Comparison of ENCODE assay signal across 23 mouse cellular contexts in the genomic region with DNA sequence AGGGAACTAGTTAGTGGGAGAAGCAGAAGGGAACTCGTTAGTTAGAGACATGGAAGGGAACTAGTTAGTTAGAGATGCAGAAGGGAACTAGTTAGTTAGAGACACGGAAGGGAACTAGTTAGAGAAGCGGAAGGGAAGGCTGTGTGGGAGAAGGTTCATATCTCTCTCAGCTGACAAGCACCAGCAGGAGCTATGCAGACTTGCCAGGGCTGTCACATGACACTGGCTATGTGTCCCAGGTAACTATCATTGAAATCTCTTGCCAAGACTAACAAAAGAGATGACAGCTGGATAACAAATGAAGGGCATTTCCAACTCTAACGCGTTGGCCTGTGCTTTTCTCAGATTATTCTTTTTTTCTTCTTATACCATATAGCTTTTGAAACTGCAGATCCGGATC. TPM values are rescaled to one million over a fixed set of nuclear protein-coding genes. Genes with fewer than 3 reads are reported as not detected.
DNase-seq lines count a peak whose midpoint lies in the region; ATAC-seq and TF ChIP-seq lines count a peak whose summit lies in the region.
"Had no signal": no experiment of that assay in that cellular context is flagged by ENCODE, and none has a peak within 500 bp of the region (broad histone marks: within the 10 kb centered on the region; RNA-seq: fewer than 3 reads in every experiment).

No protein-coding gene starts in this region.

- no peak overlapping the region for H3K4me3 ChIP-seq in midbrain, embryonic 11.5 days (ENCODE audit: low read depth, low read length)
- H3K4me3 ChIP-seq in midbrain, embryonic 14.5 days (replicated peaks; ENCODE audit: low read depth, low read length) = no peak overlapping the region
- H3K4me3 ChIP-seq in intestine, postnatal 0 days (ENCODE audit: low read depth, low read length) = no peak overlapping the region
- H3K4me3 ChIP-seq in forebrain, embryonic 16.5 days (replicated peaks; ENCODE audit: low read length) = no peak overlapping the region
- H3K4me3 ChIP-seq: embryonic facial prominence, embryonic 13.5 days; forebrain, embryonic 13.5 days; gastrocnemius, adult 2 months; liver, embryonic 12.5 days; megakaryocyte, embryonic 14.5 days; midbrain, embryonic 15.5 days; neural tube, embryonic 12.5 days had no signal

- H3K27ac ChIP-seq in midbrain, embryonic 11.5 days (ENCODE audit: low read depth, low read length) = no peak overlapping the region
- H3K27ac ChIP-seq in midbrain, embryonic 14.5 days (replicated peaks; ENCODE audit: low read depth, low read length) = no peak overlapping the region
- no peak overlapping the region for H3K27ac ChIP-seq in intestine, postnatal 0 days (ENCODE audit: low read depth, low read length)
- no peak overlapping the region for H3K27ac ChIP-seq in forebrain, embryonic 16.5 days (ENCODE audit: low read length)
- H3K27ac ChIP-seq: embryonic facial prominence, embryonic 13.5 days; forebrain, embryonic 13.5 days; gastrocnemius, adult 2 months; liver, embryonic 12.5 days; midbrain, embryonic 15.5 days; neural tube, embryonic 12.5 days; stomach, postnatal 0 days had no signal

- no peak overlapping the region for H3K9ac ChIP-seq in midbrain, embryonic 11.5 days (ENCODE audit: low read length)
- no peak overlapping the region for H3K9ac ChIP-seq in midbrain, embryonic 14.5 days (replicated peaks; ENCODE audit: low read length)
- H3K9ac ChIP-seq in intestine, postnatal 0 days (ENCODE audit: low read depth, low read length) = no peak overlapping the region
- no peak overlapping the region for H3K9ac ChIP-seq in forebrain, embryonic 16.5 days (replicated peaks; ENCODE audit: low read depth, low read length)
- H3K9ac ChIP-seq: embryonic facial prominence, embryonic 13.5 days; forebrain, embryonic 13.5 days; liver, embryonic 12.5 days; lung, embryonic 14.5 days; midbrain, embryonic 15.5 days; neural tube, embryonic 12.5 days had no signal

- no peaks in the 10 kb centered on the region for H3K36me3 ChIP-seq in midbrain, embryonic 11.5 days (ENCODE audit: control insufficient read depth, insufficient read depth, low read length)
- no peaks in the 10 kb centered on the region for H3K36me3 ChIP-seq in midbrain, embryonic 14.5 days (ENCODE audit: control insufficient read depth, insufficient read depth, low read length)
- no peaks in the 10 kb centered on the region for H3K36me3 ChIP-seq in intestine, postnatal 0 days (ENCODE audit: control insufficient read depth, insufficient read depth)
- no peaks in the 10 kb centered on the region for H3K36me3 ChIP-seq in forebrain, embryonic 16.5 days (ENCODE audit: control insufficient read depth, insufficient read depth)
- H3K36me3 ChIP-seq: embryonic facial prominence, embryonic 13.5 days; liver, embryonic 12.5 days; midbrain, embryonic 15.5 days; neural tube, embryonic 12.5 days had no signal

- ATAC-seq in midbrain, embryonic 11.5 days (ENCODE audit: low FRiP score) = no peak
- no peak for ATAC-seq in midbrain, embryonic 14.5 days (ENCODE audit: low FRiP score, low TSS enrichment)
- ATAC-seq in intestine, postnatal 0 days = no peak
- no peak for ATAC-seq in forebrain, embryonic 16.5 days
- ATAC-seq: CD4-positive, CD25-positive, alpha-beta regulatory T cell, adult 4 months; forebrain, embryonic 13.5 days; liver, embryonic 12.5 days; midbrain, embryonic 15.5 days had no signal

- H3K4me2 ChIP-seq in midbrain, embryonic 11.5 days = no peak overlapping the region
- H3K4me2 ChIP-seq in midbrain, embryonic 14.5 days (ENCODE audit: low read length) = no peak overlapping the region
- H3K4me2 ChIP-seq in intestine, postnatal 0 days (replicated peaks; ENCODE audit: low read depth) = no peak overlapping the region
- no peak overlapping the region for H3K4me2 ChIP-seq in forebrain, embryonic 16.5 days (ENCODE audit: low read length)
- H3K4me2 ChIP-seq: embryonic facial prominence, embryonic 13.5 days; forebrain, embryonic 13.5 days; heart, embryonic 11.5 days; liver, embryonic 12.5 days; lung, embryonic 14.5 days; midbrain, embryonic 15.5 days; neural tube, embryonic 12.5 days had no signal

- H3K4me1 ChIP-seq in midbrain, embryonic 11.5 days (ENCODE audit: control insufficient read depth, insufficient read depth, low read length) = no peaks in the 10 kb centered on the region
- H3K4me1 ChIP-seq in midbrain, embryonic 14.5 days (ENCODE audit: control insufficient read depth, insufficient read depth, low read length) = no peaks in the 10 kb centered on the region
- no peaks in the 10 kb centered on the region for H3K4me1 ChIP-seq in intestine, postnatal 0 days (replicated peaks; ENCODE audit: control insufficient read depth, insufficient read depth, low read length)
- no peaks in the 10 kb centered on the region for H3K4me1 ChIP-seq in forebrain, embryonic 16.5 days (replicated peaks; ENCODE audit: control insufficient read depth, insufficient read depth, low read length)
- H3K4me1 ChIP-seq: embryonic facial prominence, embryonic 13.5 days; forebrain, embryonic 13.5 days; midbrain, embryonic 15.5 days; neural tube, embryonic 12.5 days had no signal

- H3K27me3 ChIP-seq in midbrain, embryonic 11.5 days (ENCODE audit: control insufficient read depth, insufficient read depth, low read length) = no peaks in the 10 kb centered on the region
- no peaks in the 10 kb centered on the region for H3K27me3 ChIP-seq in midbrain, embryonic 14.5 days (ENCODE audit: control insufficient read depth, insufficient read depth, low read length)
- H3K27me3 ChIP-seq in intestine, postnatal 0 days (replicated peaks; ENCODE audit: control insufficient read depth, insufficient read depth, low read length) = no peaks in the 10 kb centered on the region
- H3K27me3 ChIP-seq in forebrain, embryonic 16.5 days (replicated peaks; ENCODE audit: control insufficient read depth, insufficient read depth, low read length) = no peaks in the 10 kb centered on the region
- H3K27me3 ChIP-seq: embryonic facial prominence, embryonic 13.5 days; forebrain, embryonic 13.5 days; liver, embryonic 12.5 days; midbrain, embryonic 15.5 days; neural tube, embryonic 12.5 days had no signal

- 86% methylated on average over 6 of the region's 6 CpGs for WGBS in midbrain, embryonic 11.5 days
- WGBS in midbrain, embryonic 14.5 days = 84% methylated on average over 6 of the region's 6 CpGs
- WGBS in intestine, postnatal 0 days = 73% methylated on average over 6 of the region's 6 CpGs
- 86% methylated on average over 6 of the region's 6 CpGs for WGBS in forebrain, embryonic 16.5 days

- TF ChIP-seq CTCF in intestine, postnatal 0 days (IDR thresholded peaks at IDR 0.05; ENCODE audit: low read depth) = no peak

- peak; percentile 16 for DNase-seq in cerebellum, adult 11-12 months
- DNase-seq in cerebellum, adult 8-10 months = no peak
- DNase-seq in midbrain, embryonic 11.5 days (ENCODE audit: low spot score, missing footprints) = peak; percentile 69
- no peak for DNase-seq in midbrain, embryonic 14.5 days
- peak; percentile 17 to 38 for DNase-seq in cerebellum, postnatal 10 days
- DNase-seq: gastrocnemius, adult 2 months; kidney, adult 2 months; kidney, postnatal 10 days; lung, embryonic 14.5 days; right cerebral cortex, postnatal 14 days had no signal

- H3K9me3 ChIP-seq in midbrain, embryonic 11.5 days (ENCODE audit: control insufficient read depth, low read length) = no peaks in the 10 kb centered on the region
- no peaks in the 10 kb centered on the region for H3K9me3 ChIP-seq in midbrain, embryonic 14.5 days (ENCODE audit: control insufficient read depth, low read length)
- H3K9me3 ChIP-seq in intestine, postnatal 0 days (ENCODE audit: control insufficient read depth) = no peaks in the 10 kb centered on the region
- H3K9me3 ChIP-seq in forebrain, embryonic 16.5 days (ENCODE audit: control insufficient read depth, low read length) = no peaks in the 10 kb centered on the region
- H3K9me3 ChIP-seq: embryonic facial prominence, embryonic 13.5 days; forebrain, embryonic 13.5 days; liver, embryonic 12.5 days; midbrain, embryonic 15.5 days; neural tube, embryonic 12.5 days had no signal

RNA-seq across cellular contexts. Expression of gene 9130409I23Rik, which starts 13.6 kb away (rescaled TPM):
- 0.08 TPM in 1 of 2 replicates, not detected in the other for polyA plus RNA-seq in midbrain, embryonic 11.5 days (2014; fragmentation: Nextera tagmentation; extraction: Ambion mirVana)
- polyA plus RNA-seq in midbrain, embryonic 14.5 days (2014; fragmentation: Nextera tagmentation; extraction: Ambion mirVana) = not detected in 2 replicates
- 0.09 TPM in 1 of 2 replicates, not detected in the other for polyA plus RNA-seq in intestine, postnatal 0 days (2015; fragmentation: Nextera tagmentation; extraction: Ambion mirVana)
- polyA plus RNA-seq in forebrain, embryonic 16.5 days (2015; fragmentation: Nextera tagmentation; extraction: Ambion mirVana) = not detected in 2 replicates
- polyA plus RNA-seq: CD4-positive, CD25-positive, alpha-beta regulatory T cell, adult 4 months; embryonic facial prominence, embryonic 13.5 days; forebrain, embryonic 13.5 days; frontal cortex, adult 2 months; heart, embryonic 11.5 days; heart, postnatal 0 days; kidney, adult 2 months; midbrain, embryonic 15.5 days; neural tube, embryonic 12.5 days had no signal

RNA-seq across cellular contexts. Expression of gene Ephx1, which starts 43.9 kb away (rescaled TPM):
- polyA plus RNA-seq in midbrain, embryonic 11.5 days (2014; fragmentation: Nextera tagmentation; extraction: Ambion mirVana) = 0.87 and 1.6 TPM in 2 replicates
- 2.7 and 3.2 TPM in 2 replicates for polyA plus RNA-seq in midbrain, embryonic 14.5 days (2014; fragmentation: Nextera tagmentation; extraction: Ambion mirVana)
- 4.3 and 4.9 TPM in 2 replicates for polyA plus RNA-seq in intestine, postnatal 0 days (2015; fragmentation: Nextera tagmentation; extraction: Ambion mirVana)
- polyA plus RNA-seq in forebrain, embryonic 16.5 days (2015; fragmentation: Nextera tagmentation; extraction: Ambion mirVana) = 5.5 and 6.6 TPM in 2 replicates

Comparison
In these comparisons a context has a peak if more than half of its experiments do, and no peak if none do; other contexts are left out.
1. DNase-seq: peak in cerebellum, adult 11-12 months (single experiment), midbrain, embryonic 11.5 days (single experiment) and cerebellum, postnatal 10 days (2 of 2); none in cerebellum, adult 8-10 months (single experiment) and midbrain, embryonic 14.5 days (single experiment).